Mouse (Mus musculus) 3T3-L1 (cell line): Measurements from ENCODE around the gene Ndufab1.

Source experiments
- DNase-seq: peaks from one replicate; pipeline ENCODE4 v3.0.0-alpha.2; 2015; ENCODE audit warnings: low read depth, low spot score

Ndufab1 gene

DNA sequence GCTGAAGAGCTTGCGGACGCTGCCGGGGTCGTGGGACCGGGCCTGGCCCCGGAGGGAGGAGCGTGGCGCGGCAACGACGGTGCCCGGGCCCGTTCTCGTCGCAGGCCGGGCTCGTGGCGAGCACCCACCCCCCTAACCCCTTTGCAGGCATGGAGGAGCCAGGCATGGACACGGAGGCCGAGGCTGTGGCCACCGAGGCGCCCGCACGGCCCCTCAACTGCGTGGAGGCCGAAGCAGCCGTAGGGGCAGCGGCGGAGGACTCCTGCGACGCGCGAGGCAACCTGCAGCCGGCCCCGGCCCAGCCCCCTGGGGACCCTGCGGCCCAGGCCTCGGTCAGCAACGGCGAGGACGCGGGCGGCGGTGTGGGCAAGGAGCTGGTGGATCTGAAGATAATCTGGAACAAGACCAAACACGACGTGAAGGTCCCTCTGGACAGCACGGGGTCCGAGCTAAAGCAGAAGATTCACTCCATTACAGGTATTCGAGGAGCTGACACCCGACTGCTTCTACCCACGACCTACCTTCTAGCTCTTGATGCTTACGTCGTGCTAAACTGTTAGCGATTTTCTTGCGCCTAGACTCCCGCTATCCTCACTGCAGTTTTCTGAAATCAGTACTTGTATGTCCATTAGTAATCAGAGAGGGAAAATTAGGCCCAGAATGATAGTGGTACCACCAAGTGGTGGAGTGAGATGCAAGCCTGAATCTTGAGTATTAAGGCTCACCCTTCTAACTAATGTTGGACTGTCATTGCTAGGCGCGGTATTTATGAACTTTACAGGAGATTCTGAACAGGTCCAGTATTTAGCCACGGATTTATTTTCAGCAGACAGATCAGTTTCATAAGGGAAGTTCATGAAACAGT, 33.9 kb downstream of the Ndufab1 start:
- DNase-seq = peak; percentile 46

DNA sequence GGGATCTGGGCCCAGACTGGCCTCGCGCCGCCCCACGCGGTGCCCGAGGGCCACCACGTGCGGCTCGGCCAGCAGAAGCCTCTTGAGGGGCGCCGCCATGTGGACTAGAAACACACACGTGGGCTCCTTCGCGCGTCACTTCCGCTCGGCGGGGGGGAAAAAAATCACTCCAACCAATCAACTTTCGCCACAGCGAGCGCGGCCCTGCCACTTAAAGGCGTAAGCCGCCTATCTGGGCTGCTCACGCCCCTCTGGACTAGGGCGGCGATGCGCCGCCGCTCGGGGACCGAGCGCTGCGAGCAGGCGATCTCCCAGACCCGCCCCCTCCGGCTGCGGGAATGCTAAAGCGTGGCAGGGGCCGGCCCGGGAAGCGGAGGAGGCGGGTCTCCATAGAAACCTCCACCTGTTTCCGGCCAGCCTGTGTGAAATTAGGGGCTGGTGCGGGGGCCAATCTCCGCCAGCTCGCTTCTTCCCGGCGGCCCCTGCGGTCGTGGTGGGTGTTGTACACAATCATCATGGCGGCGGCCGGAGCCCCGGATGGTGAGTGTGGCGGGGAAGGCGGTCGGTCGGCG, 34.7 kb downstream of the Ndufab1 start, which contains the start of the genes Ubfd1 and Ears2:
TSS of gene Ubfd1 (plus strand) at position 231 of the 572 bp plus-strand sequence.
TSS of gene Ears2 (minus strand) at position 319 of the 572 bp plus-strand sequence.
- DNase-seq = peak; percentile 94

DNA sequence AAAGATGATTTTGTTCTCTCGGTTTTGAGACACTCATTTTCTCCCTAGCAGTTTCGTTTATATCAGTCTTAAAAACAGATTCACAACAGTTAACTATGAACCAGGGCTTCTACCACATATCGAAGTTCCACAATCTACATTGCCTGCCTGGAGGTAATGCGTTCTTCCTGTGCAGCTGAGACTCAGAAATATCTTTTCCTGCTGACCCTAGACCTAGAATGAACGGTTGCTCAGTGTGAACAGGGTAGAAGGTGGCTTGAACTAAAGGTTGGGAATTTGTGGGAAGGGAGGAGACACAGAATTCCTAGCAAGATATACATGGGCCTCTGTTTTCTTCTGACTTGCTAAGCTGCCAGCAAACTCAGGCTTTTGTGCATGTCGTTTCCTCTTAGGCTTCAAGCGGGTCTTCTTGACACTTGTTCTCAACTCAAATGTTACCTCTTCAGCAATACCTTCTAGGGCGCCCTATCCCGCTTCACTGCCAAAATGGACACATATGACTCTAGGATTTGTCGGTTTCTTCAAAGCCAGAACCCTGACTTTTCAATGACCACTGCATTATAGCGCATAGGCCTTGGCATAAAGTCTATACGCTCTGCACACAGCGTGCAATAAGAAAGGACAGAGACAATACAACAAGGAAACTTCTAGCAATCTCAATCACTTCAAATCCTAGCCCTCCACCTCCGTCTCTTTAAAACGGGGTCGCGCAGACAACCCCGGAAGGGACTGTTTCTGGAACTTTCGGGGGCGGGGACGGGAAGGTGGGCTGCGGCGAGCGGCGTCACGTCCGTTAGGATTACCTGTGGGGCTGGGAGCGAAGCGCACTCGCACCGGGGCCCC, 35.4 kb downstream of the Ndufab1 start:
- DNase-seq = peak; percentile 39

DNA sequence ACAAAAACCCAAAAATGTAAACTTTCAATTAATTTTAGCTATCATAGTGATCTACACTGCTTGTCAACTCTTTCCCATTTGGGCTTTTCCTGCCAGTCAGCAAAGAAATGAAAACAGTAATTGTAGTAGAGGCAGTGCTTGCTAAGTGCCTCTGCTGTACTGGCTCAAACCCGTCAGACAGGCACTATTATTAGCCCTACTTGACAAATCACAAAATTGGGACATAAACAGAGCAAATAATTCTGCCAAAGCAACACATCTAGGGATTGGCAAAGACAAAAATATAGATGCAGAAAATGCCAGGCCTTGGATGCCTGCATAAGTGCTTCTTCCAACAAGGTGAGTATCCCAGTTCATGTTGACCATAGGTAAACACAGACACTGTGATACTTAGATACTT, 36.0 kb downstream of the Ndufab1 start:
- DNase-seq = no peak

DNA sequence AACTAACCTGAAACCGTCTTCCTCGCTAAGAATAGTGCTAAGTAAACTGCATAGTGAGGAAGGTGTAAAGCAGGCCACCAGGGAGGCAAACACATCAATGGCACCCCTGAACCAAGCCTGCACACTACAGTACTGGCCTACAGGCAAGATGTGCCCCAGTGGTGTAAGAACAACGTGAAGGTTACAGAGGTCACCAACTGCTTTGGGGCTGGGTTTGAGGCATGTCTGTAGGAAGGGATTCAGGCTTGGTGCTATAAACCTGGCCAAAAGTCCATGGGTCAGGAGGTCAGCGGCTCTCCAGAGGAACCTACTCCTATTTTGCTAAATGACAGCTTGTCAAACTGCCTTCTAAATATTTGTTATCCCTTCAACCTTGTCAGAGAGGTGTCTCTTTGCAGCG, 45.1 kb downstream of the Ndufab1 start:
- no peak for DNase-seq

DNA sequence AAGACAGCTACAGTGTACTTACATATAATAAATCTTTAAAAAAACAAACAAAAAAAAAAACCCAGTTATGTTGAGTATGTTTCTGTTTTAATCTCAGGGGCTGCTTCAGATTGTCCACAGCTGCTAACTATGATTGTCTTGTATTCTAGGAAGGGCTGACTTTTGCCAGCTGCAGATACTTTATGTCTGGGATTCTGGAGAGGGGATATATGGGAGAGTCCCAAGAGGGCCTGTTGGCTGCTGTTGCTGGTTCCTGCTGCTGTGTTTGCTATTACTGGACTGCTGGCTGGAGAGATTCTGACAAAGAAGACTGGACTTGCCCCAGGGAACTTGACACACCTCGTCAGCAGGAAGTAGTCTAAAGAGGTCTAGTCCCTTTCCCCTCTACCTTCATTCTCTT, 50.9 kb downstream of the Ndufab1 start:
- DNase-seq = no peak

DNA sequence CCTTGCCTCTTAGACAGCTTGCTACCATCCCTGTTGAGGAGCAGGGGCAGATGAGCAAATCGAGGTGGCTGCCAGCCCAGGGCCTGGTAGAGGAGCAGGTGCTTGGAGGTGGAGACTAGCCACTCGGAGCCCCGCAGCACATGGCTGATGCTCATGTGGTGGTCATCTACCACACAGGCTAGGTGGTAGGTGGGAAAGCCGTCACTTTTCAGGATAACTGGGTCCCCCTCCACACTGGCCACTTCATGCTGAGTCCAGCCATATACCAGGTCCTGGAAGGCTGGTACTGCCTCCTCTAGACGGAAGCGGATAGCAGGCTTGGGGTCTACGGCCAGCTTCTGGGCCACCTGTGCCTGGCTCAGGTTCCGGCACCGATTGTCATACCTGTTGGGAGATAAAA, 53.5 kb downstream of the Ndufab1 start:
- no peak for DNase-seq

DNA sequence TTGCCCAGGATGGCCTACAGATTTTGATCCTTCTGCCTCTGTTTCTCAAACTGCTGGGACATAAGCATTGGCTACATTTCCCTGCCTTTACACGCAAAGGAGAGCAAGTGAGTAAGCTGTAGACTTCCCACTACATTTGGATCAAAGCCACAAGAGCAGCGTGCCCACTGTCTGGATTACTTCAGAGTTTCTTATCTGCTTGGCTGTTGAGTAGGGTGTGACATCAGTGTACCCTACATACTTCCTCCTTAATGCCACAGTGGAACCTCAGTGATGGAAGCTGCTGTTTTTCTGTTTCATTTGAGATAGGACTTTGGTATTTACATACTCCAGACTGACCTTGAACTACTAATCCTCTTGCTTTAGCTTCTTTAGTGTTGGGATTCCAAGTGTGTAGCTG, 54.9 kb downstream of the Ndufab1 start:
- no peak for DNase-seq

DNA sequence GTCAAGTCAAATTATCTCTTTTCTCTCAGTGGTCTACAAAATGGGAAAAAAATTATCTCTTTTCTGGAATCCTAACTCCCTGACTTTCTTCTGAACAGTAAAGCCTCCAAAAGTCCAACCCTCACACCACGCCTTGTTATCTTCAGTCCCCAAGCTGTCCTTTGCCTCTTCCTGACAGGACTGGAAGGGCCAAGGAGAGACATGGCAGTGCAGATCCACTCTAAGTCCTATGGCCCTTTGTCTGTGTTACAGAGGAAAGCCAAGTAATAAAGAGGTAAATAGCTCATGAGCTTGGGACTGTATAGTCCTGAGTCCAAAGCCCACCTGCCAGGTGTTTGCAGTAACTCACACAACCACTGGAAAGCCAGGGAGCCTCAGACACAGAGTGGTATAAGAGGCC, 56.0 kb downstream of the Ndufab1 start:
- no peak for DNase-seq

DNA sequence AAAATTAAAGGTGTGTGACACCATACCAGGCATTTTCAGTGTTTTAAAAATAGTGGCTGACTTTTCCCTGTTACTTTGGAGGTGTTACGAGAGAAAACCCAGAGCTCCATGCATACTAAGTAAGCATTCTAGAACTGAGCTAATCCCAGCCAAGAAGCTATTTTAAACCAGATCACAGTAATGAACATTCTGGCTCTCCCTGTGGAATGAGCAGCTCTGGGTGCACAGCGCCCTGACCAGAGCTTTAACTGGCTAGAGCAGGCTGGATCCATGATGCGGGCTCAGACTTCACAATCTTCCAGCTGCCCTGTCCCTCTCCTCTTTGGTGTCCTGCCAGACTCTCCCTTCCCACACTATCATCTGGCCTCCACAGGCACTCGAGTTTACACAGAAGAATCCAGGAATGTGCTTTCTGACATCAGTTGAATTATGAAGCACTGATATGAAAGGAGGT, 56.5 kb downstream of the Ndufab1 start:
- DNase-seq = no peak

DNA sequence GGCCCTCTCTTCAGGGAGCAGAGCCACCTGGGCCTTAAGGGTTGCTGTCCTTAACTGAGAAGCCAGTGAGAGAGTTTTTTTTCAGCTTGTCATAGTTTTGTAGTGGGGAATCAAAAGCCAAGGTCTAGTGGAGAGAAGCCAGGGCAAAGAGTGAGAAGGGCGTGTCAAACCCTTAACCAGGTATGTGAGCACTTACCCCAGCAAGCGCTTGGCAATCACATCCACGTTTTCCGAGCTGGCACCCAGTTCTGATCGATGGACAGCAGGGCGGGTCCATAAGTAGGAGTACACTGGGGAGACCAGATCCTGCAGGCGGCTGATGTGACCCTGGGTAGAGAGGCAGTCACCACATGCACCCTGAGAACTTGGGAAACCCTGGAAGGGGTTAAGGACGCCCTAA, 57.6 kb downstream of the Ndufab1 start:
- DNase-seq = no peak
